Mouse (Mus musculus) G1E (cell line): ENCODE measurements around the gene Traf7.

ENCODE experiments used
- CTCF ChIP-seq: IDR thresholded peaks from 2 replicates; pipeline ENCODE4 v1.5.1; 2012; ENCODE audit warnings: low read depth, low read length, inconsistent platforms, mixed read lengths
- GATA1 ChIP-seq: IDR thresholded peaks from 2 replicates; pipeline ENCODE4 v1.6.1; 2012; ENCODE audit warnings: borderline replicate concordance, low read length, inconsistent platforms, mixed read lengths

DNA sequence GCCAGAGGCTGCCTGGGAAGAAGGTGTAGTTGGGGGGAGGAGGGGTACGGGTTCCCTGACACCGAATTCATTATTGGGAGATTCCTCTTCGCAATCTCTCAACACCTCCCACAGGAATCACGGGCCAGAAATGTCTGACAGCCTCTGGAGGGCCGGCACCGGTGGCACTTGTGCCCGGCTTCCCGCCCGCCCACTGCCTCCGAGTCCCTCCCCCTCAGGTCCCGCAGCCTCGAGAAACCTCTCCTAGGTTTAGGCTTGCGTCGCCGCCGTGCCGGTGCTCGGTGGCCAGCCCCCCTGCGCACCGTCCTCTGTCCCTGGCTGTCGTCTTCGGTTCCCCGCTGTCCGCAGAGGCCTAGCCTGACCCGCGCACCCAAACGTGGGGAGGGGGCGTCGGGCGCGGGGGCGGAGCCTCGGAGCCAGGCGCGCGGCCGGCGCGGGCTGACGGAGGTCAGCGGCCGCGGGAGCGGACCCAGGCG lies 39.5 kb downstream of the Traf7 start, which contains the start of gene Caskin1:
- TF ChIP-seq CTCF (no peak), GATA1 (no peak)
